10 mouse cellular contexts compared by ENCODE assay signal in the genomic region with DNA sequence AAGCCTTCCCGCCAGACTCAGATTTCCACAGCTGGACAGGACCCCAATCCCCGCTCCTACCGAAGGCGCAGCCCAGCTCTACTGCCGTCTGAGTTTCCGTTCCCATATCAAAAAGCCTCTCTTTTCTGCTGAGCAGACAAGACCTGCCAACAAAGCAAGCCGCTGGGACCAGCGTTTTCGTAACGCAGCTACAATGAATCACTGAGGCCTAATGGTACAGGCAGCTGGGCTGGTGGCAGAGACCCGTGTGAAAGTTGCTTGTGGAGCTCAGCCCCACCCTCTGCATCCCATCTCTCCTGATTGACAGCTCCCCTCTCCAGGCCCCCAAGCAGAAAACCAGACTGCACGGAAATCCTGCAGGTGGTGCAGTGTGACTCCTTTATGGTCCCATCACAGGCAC. TPM values are rescaled to one million over a fixed set of nuclear protein-coding genes. Genes with fewer than 3 reads are reported as not detected.
A peak's percentile ranks its signal among the peaks of the same experiment; 100 is the strongest.
DNase-seq lines count a peak whose midpoint lies in the region; ATAC-seq and TF ChIP-seq lines count a peak whose summit lies in the region.
"Had no signal": no experiment of that assay in that cellular context is flagged by ENCODE, and none has a peak within 500 bp of the region (broad histone marks: within the 10 kb centered on the region; RNA-seq: fewer than 3 reads in every experiment).

No protein-coding gene starts in this region.

- H3K9me3 ChIP-seq in kidney, embryonic 16.5 days (ENCODE audit: low read length) = no peaks in the 10 kb centered on the region
- no peaks in the 10 kb centered on the region for H3K9me3 ChIP-seq in hindbrain, embryonic 13.5 days
- no peaks in the 10 kb centered on the region for H3K9me3 ChIP-seq in neural tube, embryonic 15.5 days (replicated peaks)

- no peak for TF ChIP-seq CTCF in embryonic fibroblast, embryonic 13.5 days (IDR thresholded peaks at IDR 0.05; ENCODE audit: borderline replicate concordance, insufficient read depth, low read length)

- peak overlapping the region; percentile 48; the same call in 1 of the 2 replicates for H3K27ac ChIP-seq in kidney, embryonic 16.5 days (ENCODE audit: low read length)
- H3K27ac ChIP-seq in embryonic fibroblast, embryonic 13.5 days (ENCODE audit: insufficient read depth, low read length) = peak overlapping the region; percentile 16; the same call in 1 of the 2 replicates
- 0 out of 2 replicates have a peak overlapping the region, but pooled peaks have one; percentile 10 for H3K27ac ChIP-seq in hindbrain, embryonic 13.5 days
- H3K27ac ChIP-seq in neural tube, embryonic 15.5 days (replicated peaks) = peak overlapping the region; percentile 9; the same call in 1 of the 2 replicates

- H3K4me3 ChIP-seq in kidney, embryonic 16.5 days (ENCODE audit: low read length) = no peak overlapping the region
- H3K4me3 ChIP-seq in embryonic fibroblast, embryonic 13.5 days (ENCODE audit: insufficient read depth, low read length) = no peak overlapping the region
- H3K4me3 ChIP-seq in hindbrain, embryonic 13.5 days = no peak overlapping the region
- no peak overlapping the region for H3K4me3 ChIP-seq in neural tube, embryonic 15.5 days (replicated peaks)
- H3K4me3 ChIP-seq: myocyte had no signal

- no peak for ATAC-seq in kidney, embryonic 16.5 days (ENCODE audit: low FRiP score, low TSS enrichment)
- ATAC-seq in hindbrain, embryonic 13.5 days (ENCODE audit: low FRiP score) = 0 out of 2 replicates have a peak, but pooled peaks have one; percentile 30
- ATAC-seq in neural tube, embryonic 15.5 days (ENCODE audit: low FRiP score) = no peak
- no peak for ATAC-seq in erythroblast, adult 5-6 weeks (replicated peaks; ENCODE audit: low FRiP score, poor library complexity, severe bottlenecking)

- no peak for DNase-seq in kidney, postnatal 25 days
- no peak for DNase-seq in cerebellum, adult 9-10 months
- DNase-seq in thymus, postnatal 36 days = no peak
- DNase-seq: cerebellum, postnatal 14 days had no signal

- H3K4me1 ChIP-seq in kidney, embryonic 16.5 days (ENCODE audit: insufficient read depth, low read length) = peaks cover 66% of the 10 kb centered on the region
- peaks cover 22% of the 10 kb centered on the region for H3K4me1 ChIP-seq in embryonic fibroblast, embryonic 13.5 days (ENCODE audit: control insufficient read depth, insufficient read depth, low read length)
- peaks cover 46% of the 10 kb centered on the region for H3K4me1 ChIP-seq in hindbrain, embryonic 13.5 days (replicated peaks)
- H3K4me1 ChIP-seq in neural tube, embryonic 15.5 days = peaks cover 44% of the 10 kb centered on the region

- no peak for TF ChIP-seq POLR2A in embryonic fibroblast, embryonic 13.5 days (IDR thresholded peaks at IDR 0.05; ENCODE audit: low read depth, low read length)

- WGBS in kidney, embryonic 16.5 days = 23% methylated on average over 12 of the region's 12 CpGs
- 20% methylated on average over 12 of the region's 12 CpGs for WGBS in hindbrain, embryonic 13.5 days
- 23% methylated on average over 12 of the region's 12 CpGs for WGBS in neural tube, embryonic 15.5 days

- no peaks in the 10 kb centered on the region for H3K36me3 ChIP-seq in kidney, embryonic 16.5 days (ENCODE audit: insufficient read depth, low read length)
- no peaks in the 10 kb centered on the region for H3K36me3 ChIP-seq in hindbrain, embryonic 13.5 days
- no peaks in the 10 kb centered on the region for H3K36me3 ChIP-seq in neural tube, embryonic 15.5 days

- H3K4me2 ChIP-seq in kidney, embryonic 16.5 days (replicated peaks; ENCODE audit: low read depth, low read length) = no peak overlapping the region
- no peak overlapping the region for H3K4me2 ChIP-seq in hindbrain, embryonic 13.5 days
- peak overlapping the region; percentile 22 for H3K4me2 ChIP-seq in neural tube, embryonic 15.5 days

- H3K9ac ChIP-seq in kidney, embryonic 16.5 days (replicated peaks; ENCODE audit: low read length) = no peak overlapping the region; the same call in 1 of the 2 replicates
- H3K9ac ChIP-seq in hindbrain, embryonic 13.5 days = 0 out of 2 replicates have a peak overlapping the region, but pooled peaks have one; percentile 21
- no peak overlapping the region for H3K9ac ChIP-seq in neural tube, embryonic 15.5 days (replicated peaks)

- no peaks in the 10 kb centered on the region for H3K27me3 ChIP-seq in kidney, embryonic 16.5 days (ENCODE audit: insufficient read depth, low read length)
- no peaks in the 10 kb centered on the region for H3K27me3 ChIP-seq in hindbrain, embryonic 13.5 days
- no peaks in the 10 kb centered on the region for H3K27me3 ChIP-seq in neural tube, embryonic 15.5 days (replicated peaks)

RNA-seq across cellular contexts. Expression of gene Spsb1, which starts 34.0 kb away (rescaled TPM):
- polyA plus RNA-seq in kidney, embryonic 16.5 days (2015; fragmentation: Nextera tagmentation; extraction: Ambion mirVana) = 10.9 and 14.2 TPM in 2 replicates
- 36.4 and 40.9 TPM in 2 replicates for polyA plus RNA-seq in embryonic fibroblast, embryonic 13.5 days (2011; ENCODE audit: insufficient read length, low read depth, missing spikeins)
- polyA plus RNA-seq in hindbrain, embryonic 13.5 days (2015; fragmentation: Nextera tagmentation; extraction: Ambion mirVana) = 7.2 and 7.8 TPM in 2 replicates
- 7.7 and 9.8 TPM in 2 replicates for polyA plus RNA-seq in neural tube, embryonic 15.5 days (2015; fragmentation: Nextera tagmentation; extraction: Ambion mirVana)
- total RNA-seq in erythroblast, adult 5-6 weeks (2015; ENCODE audit: low replicate concordance) = not detected in 2 replicates
- 0.42 TPM in 1 of 2 replicates, not detected in the other for total RNA-seq in erythroblast, adult 5-6 weeks (2017; ENCODE audit: low replicate concordance)
